Mouse (Mus musculus) cerebellum, adult 2 months (tissue): ENCODE measurements at regions not wholly inside any gene's neighbourhood (a gene's known extent, or its start where the extent isn't known, plus 50 kb on each side); places are given as distances from the start of the nearest gene placed in this dataset.

Experiments
- DNase-seq, 2 experiments: peaks; one replicate each; pipeline ENCODE4 v3.0.0; 2021
- H3K27ac ChIP-seq: fragments of 200-500 bp; 2 replicates; pipeline ENCODE4 v1.5.1; 2012; ENCODE audit warnings: low read length, control low read depth, inconsistent platforms; ENCODE audit not compliant: insufficient read depth
- H3K27me3 ChIP-seq: fragments of 200-500 bp; 2 replicates; pipeline ENCODE4 v1.6.1; 2012; ENCODE audit warnings: inconsistent platforms, mild to moderate bottlenecking, low read length, moderate library complexity; ENCODE audit not compliant: control insufficient read depth, insufficient read depth
- H3K4me1 ChIP-seq: fragments of 200-500 bp; 2 replicates; pipeline ENCODE4 v1.6.1; 2011; ENCODE audit warnings: low read length; ENCODE audit not compliant: control insufficient read depth, insufficient read depth
- H3K4me3 ChIP-seq: fragments of 200-500 bp; replicated peaks from 2 replicates; pipeline ENCODE3; 2011; ENCODE audit warnings: mild to moderate bottlenecking, low read depth, low read length, control low read depth; ENCODE audit not compliant: insufficient read depth
- CTCF ChIP-seq: fragments of 200-500 bp; IDR thresholded peaks from 2 replicates; pipeline ENCODE4 v1.5.1; 2011; ENCODE audit warnings: low read depth, mild to moderate bottlenecking, control low read depth, low read length, moderate library complexity, borderline replicate concordance; ENCODE audit not compliant: insufficient read depth
- POLR2A ChIP-seq: fragments of 200-500 bp; IDR thresholded peaks from 2 replicates; pipeline ENCODE4 v1.6.1; 2011; ENCODE audit warnings: low read length, control low read depth, borderline replicate concordance; ENCODE audit not compliant: insufficient read depth
- WGBS: fragments of 180-500 bp; shearing (Covaris S2); methylation state at CpG from one replicate; pipeline ENCODE4 v1.1.7; 2018; 5-methylcytosine and 5-hydroxymethylcytosine counted together

- WGBS = 66% methylated on average over 5 of the region's 5 CpGs
- no peak for TF ChIP-seq POLR2A
- TF ChIP-seq CTCF = no peak
- Histone ChIP-seq H3K27me3 (no peaks in the 10 kb centered on the region), H3K27ac (no peak overlapping the region), H3K4me1 (no peaks in the 10 kb centered on the region), H3K4me3 (no peak overlapping the region)
- peak; percentile 9 to 39 for DNase-seq
These were observed 169.7 kb upstream of the Kiz start for GRCm38 (mm10) chr2:146685854-146686507.

- WGBS = 69% methylated on average over 7 of the region's 7 CpGs
- Histone ChIP-seq H3K4me1 (no peaks in the 10 kb centered on the region), H3K27ac (no peak overlapping the region), H3K27me3 (no peaks in the 10 kb centered on the region), H3K4me3 (no peak overlapping the region)
- no peak for DNase-seq
- TF ChIP-seq CTCF = no peak
- no peak for TF ChIP-seq POLR2A
These were observed 167.1 kb upstream of the Kiz start for GRCm38 (mm10) chr2:146688544-146688943.

GRCm38 (mm10) chr2:146693484-146693883 lies 162.2 kb upstream of the Kiz start:
- H3K4me3 ChIP-seq = no peak overlapping the region
- DNase-seq = no peak
- WGBS = 37% methylated on average over 2 of the region's 2 CpGs
- TF ChIP-seq CTCF (no peak), POLR2A (no peak)
- no peaks in the 10 kb centered on the region for H3K27me3 ChIP-seq
- H3K4me1 ChIP-seq = no peaks in the 10 kb centered on the region
- H3K27ac ChIP-seq = no peak overlapping the region

- Histone ChIP-seq H3K4me1 (no peaks in the 10 kb centered on the region), H3K4me3 (no peak overlapping the region), H3K27ac (no peak overlapping the region), H3K27me3 (no peaks in the 10 kb centered on the region)
- no peak for TF ChIP-seq CTCF
- no peak for TF ChIP-seq POLR2A
- WGBS = 27% methylated on average over 5 of the region's 5 CpGs
- no peak for DNase-seq
These were observed 161.6 kb upstream of the Kiz start for GRCm38 (mm10) chr2:146694041-146694440.

GRCm38 (mm10) chr2:146696277-146696676 lies 159.4 kb upstream of the Kiz start:
- Histone ChIP-seq H3K4me3 (no peak overlapping the region), H3K27me3 (no peaks in the 10 kb centered on the region), H3K27ac (no peak overlapping the region), H3K4me1 (no peaks in the 10 kb centered on the region)
- DNase-seq = no peak
- 90% methylated on average over 2 of the region's 2 CpGs for WGBS
- TF ChIP-seq CTCF (no peak), POLR2A (no peak)

DNA sequence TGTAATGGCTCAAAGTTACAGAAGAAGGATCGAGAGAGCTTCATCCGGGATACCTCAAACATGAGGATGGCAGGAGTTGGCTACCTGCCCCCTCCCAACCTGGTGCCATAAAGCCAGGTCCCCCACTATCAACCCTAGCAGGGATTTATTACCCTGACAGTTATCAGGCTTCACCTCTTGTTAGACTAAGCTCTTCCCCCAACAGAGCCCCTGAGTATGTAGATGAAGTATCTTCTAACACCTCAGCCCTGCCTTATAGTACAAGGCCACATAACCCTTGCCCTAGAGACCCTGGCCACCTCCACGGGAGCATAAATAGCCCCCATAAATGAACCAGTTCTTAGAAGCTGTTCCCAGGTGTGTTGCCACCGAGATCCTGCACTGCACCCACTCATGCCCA lies 158.9 kb upstream of the Kiz start:
- H3K27ac ChIP-seq = no peak overlapping the region
- TF ChIP-seq POLR2A = no peak
- TF ChIP-seq CTCF = no peak
- no peak for DNase-seq
- no peaks in the 10 kb centered on the region for H3K27me3 ChIP-seq
- 91% methylated on average over 4 of the region's 4 CpGs for WGBS
- no peak overlapping the region for H3K4me3 ChIP-seq
- H3K4me1 ChIP-seq = no peaks in the 10 kb centered on the region

GRCm38 (mm10) chr2:146710676-146711075 lies 145.0 kb upstream of the Kiz start:
- no peak overlapping the region for H3K4me3 ChIP-seq
- H3K27ac ChIP-seq = no peak overlapping the region
- no peak for DNase-seq
- no peak for TF ChIP-seq POLR2A
- no peak for TF ChIP-seq CTCF
- no peaks in the 10 kb centered on the region for H3K27me3 ChIP-seq
- WGBS = 22% methylated on average over 8 of the region's 8 CpGs
- H3K4me1 ChIP-seq = no peaks in the 10 kb centered on the region

GRCm38 (mm10) chr2:146721184-146721715 lies 134.4 kb upstream of the Kiz start:
- Histone ChIP-seq H3K4me3 (no peak overlapping the region), H3K4me1 (no peaks in the 10 kb centered on the region), H3K27me3 (peaks cover 1% of the 10 kb centered on the region; the same call in 1 of the 2 replicates), H3K27ac (no peak overlapping the region)
- TF ChIP-seq CTCF = no peak
- no peak for TF ChIP-seq POLR2A
- DNase-seq = no peak
- 21% methylated on average over 10 of the region's 10 CpGs for WGBS
